Mouse (Mus musculus): Measurements from ENCODE around the gene Micall2.

DNA sequence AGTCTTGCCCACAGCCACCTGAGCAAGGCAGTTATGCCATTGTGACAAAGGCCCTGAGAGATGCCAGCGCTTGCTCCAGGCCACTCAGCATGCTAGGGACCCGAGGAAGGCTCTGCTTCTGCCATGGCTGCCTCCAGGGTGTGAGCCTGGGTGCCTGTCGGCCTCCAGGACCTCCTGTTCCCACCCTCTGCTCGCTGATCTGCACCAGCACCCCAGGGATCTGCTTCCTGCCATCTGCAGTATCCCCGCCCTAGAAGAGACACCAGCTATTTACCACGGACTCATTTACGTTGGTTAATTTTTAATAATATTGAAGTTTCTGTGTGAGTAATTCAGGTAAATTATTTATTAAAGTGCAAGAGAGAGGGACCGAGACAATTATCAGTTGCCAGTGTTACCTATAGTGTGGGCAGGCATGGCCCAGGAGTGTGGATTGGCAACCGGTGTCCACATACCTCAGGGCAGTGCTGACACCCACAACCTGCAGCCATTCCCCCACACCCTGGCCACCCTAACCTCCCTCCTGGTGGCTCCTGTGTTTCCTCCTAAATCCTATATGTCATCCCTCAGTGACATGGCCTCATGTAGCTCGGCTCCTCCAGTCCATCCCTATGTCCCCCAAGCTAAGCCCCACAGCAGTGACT, 78.1 kb downstream of the Micall2 start:
- TF ChIP-seq CTCF (IDR thresholded peaks at IDR 0.05; ENCODE audit: borderline replicate concordance, extremely low read depth, insufficient read depth, insufficient read length) (no peak), POLR2A (IDR thresholded peaks at IDR 0.05; ENCODE audit: borderline replicate concordance, extremely low read depth, insufficient read depth, insufficient read length, poor library complexity, severe bottlenecking) (no peak)
